Mouse (Mus musculus) bone marrow macrophage, adult 2 months (primary cell): ENCODE measurements around the gene Il1rl2.

ENCODE experiments used
- CTCF ChIP-seq: IDR thresholded peaks from 2 replicates; pipeline ENCODE4 v1.5.1; 2012; ENCODE audit warnings: low read depth, mild to moderate bottlenecking, low read length, moderate library complexity
- POLR2A ChIP-seq: IDR thresholded peaks from 2 replicates; pipeline ENCODE4 v1.6.1; 2012; ENCODE audit warnings: mild to moderate bottlenecking, low read depth, low read length, borderline replicate concordance

- no peak for TF ChIP-seq POLR2A
- no peak for TF ChIP-seq CTCF
Observed at GRCm38 (mm10) chr1:40391374-40391773, 67.0 kb downstream of the Il1rl2 start.
